Mouse (Mus musculus): ENCODE measurements around the gene Fads1.
"Not testable (repeated sequence)": the region's sequence is repeated elsewhere in the genome, so short reads cannot be mapped to it uniquely, and the experiment has no call there.

Fads1 gene

DNA sequence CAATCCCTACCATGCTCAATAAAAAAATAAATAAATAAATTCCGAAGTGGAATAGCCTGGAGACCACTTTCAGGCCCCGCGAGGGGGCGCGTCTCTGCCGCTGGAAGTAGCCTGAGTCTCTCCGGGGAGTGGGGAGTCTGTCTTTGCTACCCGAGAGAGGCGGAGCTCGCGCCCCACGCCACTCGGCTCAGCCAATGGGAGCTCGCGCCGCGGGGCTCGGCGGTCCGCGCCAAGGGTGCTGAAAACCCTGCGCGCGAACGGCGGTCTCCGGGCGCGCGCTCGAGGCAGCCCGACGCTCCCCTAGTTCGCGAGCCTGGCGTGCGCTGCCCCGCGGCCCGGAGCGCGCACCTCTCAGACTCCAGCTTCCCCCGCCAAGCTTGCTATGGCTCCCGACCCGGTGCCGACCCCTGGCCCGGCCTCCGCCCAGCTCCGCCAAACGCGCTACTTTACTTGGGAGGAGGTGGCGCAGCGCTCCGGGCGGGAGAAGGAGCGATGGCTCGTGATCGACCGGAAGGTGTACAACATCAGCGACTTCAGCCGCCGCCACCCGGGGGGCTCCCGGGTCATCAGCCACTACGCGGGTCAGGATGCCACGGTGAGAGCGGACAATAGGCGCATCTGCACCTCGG, at the start of gene Fads1:
Gene Fads1 (plus strand): TSS at position 219 of the 629 bp plus-strand sequence.
- peak; percentile 98 for DNase-seq

DNA sequence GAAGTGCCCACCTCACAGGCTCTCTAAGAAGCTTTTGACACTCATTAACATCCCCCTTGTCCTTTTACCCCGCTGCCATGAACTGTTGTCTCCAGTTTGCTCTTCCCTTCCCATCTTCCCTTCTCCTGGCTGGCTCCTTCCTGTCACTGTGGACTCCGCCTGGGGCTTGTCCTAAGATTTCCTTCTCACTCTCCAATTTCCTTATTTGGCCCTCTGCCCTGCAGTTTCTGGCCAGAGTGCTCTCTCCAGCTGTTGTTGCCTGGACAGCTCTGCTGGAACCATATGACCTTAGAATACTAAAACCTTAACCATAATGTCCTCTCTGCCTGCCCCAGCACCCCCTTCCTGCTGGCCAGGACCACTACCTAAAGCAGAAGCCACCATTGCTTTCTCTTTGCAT, 48.0 kb upstream of the Fads1 start:
- no peak for DNase-seq

DNA sequence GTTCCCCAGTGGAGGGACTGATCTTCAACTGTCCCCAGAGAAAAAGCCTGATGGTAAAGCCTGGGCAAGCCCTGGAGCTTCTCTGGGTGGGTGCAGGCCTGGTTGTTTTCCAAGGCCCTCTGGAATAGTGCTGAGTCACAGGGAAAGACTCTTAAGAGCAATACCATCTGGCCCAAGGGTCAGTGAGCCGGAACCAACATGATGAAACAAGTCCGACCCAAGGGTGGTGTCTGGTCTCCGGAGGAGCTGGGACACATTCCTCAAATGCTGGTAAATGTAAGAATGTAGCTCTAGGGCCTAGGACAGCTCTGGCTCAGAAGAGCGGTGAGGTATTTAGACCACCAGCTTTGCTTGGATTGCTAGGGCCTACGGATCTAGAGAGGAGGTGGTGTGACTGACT, 45.3 kb upstream of the Fads1 start:
- DNase-seq = no peak

DNA sequence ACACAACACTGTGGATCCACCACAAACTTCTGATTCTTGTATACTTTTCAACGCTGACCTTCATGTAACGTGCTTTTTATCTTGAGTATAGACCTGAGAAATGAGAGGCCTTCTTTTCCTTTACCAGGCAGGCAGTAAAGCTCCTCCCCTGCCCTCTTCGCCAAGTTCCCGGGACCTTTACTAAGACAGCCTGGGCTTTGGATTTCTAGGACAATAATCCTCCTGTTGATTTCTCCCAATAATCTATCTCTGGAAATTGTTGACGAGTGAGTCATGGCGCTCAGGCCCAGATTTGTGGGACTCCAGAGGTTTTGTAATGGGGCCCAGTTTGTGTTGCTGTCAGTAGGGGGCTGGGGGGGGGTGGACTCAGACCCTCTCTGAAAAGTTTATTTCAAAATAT, 43.0 kb upstream of the Fads1 start:
- no peak for DNase-seq

DNA sequence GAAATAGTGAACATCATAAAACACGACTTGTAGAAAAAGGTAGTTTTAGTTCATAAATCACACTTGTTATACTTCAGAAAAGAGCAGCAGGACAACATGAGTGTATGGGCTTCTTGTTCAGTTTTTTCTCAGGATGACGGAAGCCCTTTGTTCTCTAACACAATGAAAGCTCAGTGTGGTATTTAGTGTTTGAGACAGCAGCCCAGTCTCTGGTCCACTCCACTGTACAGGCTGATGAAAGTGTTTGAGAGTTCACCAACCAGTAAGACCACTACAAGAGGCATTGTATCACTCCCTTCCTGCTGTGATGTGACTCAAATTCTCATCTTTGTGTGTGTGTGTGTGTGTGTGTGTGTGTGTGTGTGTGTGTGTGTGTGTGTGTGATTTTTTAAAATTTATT, 39.0 kb upstream of the Fads1 start:
- DNase-seq = peak; percentile 37

DNA sequence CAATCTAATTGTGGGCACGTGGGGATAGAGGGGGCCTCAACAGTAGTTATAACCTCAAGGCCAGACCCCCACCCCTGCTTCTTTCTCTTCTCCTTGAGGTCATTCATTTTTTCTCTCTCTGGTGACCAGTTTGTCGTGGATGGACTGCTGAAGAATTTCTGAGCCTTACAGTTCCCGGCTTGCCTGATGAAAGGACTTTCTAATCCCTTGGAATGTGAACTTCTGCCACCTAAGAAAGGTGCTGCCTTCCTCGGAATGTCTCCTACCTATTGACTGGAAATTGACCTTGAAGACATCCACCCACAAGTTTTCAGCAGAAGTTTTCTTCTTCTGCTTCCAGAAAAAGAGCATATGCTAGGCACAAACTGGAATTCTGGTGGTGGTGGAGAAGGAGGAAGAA, 38.2 kb upstream of the Fads1 start:
- DNase-seq = no peak

DNA sequence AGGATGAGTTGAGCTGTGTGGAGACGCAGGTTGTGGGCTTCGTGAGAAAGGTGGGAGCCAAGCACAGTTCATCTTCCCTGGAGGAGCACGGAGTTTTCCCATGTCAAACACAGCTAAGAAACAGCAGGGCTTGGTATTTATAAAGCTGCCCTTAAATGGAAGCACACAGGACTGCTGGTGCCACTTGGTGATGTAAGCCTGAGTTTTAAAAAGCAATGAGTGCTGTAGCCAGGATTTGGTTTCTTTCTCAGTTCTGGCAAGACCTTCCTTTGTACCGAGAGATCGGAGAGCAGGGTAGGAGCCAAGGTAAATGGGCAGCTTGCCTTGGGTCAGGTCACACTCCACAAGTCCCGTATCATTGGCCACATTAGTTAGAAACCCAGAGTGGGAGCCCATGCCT, 34.1 kb upstream of the Fads1 start:
- DNase-seq = no peak

DNA sequence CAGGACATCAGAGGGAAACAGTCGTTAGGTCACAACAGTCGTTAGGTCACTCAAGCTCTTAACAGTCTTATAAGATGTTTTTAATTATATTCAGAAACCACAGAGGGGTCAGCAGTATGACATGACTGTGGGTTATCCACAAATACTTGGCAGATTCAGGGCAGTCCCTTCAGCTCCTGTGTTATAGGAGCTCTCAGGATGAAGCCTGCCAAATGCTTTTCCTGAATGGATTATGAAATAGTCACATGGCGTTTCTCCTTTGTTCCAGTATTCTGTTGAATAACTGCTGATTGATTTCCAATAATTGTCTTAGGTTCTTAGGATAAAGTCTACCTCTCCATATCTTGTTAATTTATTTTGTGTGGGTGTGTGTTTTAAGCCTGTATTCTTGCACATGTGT, 33.5 kb upstream of the Fads1 start:
- no peak for DNase-seq

DNA sequence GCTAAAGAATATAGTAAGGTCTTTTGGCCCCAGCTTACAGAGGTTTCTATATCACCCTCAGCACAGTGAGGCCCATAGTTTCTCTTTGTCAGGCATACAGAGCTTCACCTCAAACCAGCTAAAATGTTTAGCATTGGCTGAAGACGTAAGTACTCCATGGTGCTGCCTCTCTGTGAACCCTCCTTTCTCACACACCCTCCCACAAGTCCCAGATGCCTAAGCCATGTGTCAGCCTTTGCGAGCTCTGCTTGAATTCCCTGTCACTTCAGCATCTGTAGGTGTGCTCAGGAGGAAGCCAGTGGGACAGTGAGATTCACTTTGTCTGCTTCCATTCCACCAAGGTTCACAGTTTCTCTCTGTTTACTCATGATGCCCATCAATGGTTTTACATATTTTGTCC, 25.0 kb upstream of the Fads1 start:
- no peak for DNase-seq

DNA sequence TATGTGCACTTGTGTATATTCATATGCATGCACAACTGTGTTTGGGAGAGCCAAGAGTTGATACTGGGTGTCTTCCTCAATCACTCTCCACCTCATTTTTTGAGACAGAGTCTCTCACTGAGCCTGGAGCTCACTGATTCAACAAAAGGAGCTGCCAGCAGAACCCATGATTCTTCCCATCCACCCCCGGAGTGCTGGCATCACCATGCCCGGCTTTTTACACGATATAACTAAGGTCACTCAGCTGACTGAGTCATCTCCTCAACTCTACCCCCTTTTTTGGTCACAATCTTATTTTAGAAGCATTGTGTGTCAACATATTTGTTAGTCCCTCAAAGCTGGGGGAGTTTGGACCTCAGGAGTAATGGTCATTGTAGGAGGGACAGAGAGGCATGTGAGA, 18.8 kb upstream of the Fads1 start:
- no peak for DNase-seq

DNA sequence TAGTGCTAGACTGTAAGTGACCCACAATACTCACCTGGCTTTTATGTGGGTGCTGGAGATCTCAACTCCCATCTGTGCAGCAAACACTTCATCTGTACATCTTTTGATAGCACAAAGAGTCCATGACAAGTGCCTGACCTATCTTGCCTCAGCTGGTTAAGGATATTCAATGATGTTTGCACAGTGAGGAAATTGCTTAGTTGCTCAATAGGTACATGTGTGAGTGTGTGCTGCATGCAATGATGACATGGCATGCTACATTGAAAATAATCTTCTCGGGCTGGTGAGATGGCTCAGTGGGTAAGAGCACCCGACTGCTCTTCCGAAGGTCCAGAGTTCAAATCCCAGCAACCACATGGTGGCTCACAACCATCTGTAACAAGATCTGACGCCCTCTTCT, 16.8 kb upstream of the Fads1 start:
- DNase-seq = not testable (repeated sequence)

DNA sequence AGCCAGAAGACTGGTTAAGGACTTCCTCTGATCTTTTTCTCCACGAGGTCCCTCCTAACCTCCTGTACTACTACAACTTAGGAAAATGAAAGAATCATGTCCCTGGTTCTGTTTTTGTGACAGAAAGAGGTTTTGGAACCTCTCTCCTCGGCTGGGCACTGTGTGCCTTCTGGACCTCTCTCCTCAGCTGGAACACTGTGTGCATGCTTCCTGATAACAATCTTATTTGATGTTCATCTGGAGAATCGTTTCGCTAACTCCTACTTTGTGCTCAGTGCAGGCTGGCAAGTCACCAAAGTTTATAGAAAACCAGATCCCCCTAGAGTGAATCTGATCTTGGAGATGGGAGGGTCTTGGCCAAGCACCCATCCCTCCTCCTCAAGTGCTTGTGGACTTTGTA, 15.6 kb upstream of the Fads1 start:
- no peak for DNase-seq

DNA sequence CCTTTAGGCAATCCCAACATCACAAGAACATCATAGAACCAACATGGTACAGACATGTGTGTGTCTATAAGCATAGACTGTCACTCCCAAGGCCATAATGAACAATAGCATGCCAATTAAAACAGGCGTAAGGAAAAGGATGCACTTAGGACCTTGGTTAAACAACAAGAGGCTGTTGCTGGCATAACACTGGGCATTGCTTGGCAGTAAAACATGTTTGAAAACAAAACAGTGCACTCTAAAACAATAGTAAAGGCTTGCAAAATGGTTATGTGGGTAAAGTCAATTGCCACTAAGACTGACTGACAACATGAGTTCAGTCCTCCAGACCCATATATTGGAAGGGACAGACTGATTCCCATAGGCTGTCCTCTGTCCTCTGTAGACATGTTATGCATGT, 14.7 kb upstream of the Fads1 start:
- DNase-seq = no peak

DNA sequence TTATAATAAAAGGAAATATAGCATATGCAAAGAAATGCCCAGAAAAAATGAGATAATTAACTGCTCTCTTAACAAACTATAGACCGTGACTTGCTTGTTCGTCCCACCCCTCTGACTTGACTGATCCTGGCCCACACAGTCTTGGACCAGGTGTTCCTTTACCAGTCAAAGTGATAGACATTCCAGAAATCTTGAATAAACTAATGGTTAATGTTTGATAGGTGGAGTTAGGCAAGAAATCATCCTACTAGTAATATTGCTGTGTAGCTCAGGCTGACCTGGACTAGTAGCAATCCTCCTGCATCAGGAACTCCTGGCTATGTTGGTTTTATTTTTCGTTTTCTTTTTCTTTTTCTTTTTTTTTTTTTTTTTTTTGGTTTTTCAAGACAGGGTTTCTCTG, 14.2 kb upstream of the Fads1 start:
- no peak for DNase-seq

DNA sequence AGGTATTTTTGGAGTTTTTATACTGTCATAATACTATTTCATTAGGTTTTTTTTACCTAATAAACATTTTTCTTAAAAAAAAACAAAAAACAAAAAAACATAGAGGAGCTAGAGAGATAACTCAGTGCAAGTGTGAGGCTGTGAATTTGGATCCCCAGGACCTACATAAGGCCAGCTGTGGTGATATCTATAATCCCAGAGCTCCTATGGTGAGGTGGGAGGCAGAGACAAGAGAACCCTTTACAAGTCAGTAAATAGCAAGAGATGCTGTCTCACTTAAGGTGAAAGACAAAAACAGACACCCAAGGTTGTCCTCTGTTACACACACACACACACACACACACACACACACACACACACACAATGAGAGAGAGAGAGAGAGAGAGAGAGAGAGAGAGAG, 13.5 kb upstream of the Fads1 start:
- DNase-seq = no peak

DNA sequence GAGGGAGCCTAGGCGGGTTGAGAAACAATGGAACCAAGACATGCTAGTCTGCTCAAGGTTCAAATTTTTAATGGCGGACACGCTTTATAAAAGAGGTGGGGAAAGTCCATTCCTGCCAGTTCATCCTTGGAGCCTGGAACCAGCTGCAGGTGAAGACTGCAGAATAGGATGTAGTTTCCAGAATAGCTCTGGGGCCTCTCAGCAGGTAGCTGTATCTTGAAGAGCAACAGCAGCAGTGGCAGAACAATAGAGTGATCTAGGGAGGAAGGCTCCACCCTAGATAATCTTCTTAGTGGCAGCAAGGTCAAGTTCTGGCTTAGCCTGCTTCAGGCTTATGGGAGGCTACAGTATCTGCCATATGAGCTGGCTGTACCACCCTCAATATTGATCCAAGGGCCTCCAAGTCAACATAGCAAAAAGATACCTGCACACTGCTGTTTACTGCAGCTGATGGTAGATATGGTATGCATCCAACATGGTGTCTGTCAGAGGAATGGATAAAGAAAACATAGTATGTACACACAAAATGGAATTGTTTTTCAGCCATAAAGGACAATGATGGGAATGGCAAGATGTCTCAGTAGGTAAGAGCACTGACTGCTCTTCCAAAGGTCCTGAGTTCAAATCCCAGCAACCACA, 12.9 kb upstream of the Fads1 start:
- DNase-seq = not testable (repeated sequence)

DNA sequence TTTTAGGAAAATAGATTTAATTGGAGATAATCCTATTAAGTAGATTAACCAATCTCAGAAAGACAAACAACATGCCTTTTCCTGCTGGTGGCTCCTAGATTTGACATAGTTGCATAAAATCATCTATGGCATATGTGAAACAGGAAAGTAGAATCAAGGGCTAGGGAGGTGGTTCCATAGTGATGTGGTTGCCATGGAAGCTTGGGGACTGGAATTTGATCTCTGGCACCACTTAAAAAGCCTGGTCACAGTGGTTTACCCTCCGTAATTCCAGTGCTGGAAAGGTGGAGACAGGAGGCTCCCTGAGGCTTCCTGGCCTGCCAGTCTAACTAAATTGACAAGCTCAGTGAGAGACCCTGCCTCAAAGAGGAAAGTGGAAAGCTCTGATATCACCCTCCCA, 12.2 kb upstream of the Fads1 start:
- no peak for DNase-seq

DNA sequence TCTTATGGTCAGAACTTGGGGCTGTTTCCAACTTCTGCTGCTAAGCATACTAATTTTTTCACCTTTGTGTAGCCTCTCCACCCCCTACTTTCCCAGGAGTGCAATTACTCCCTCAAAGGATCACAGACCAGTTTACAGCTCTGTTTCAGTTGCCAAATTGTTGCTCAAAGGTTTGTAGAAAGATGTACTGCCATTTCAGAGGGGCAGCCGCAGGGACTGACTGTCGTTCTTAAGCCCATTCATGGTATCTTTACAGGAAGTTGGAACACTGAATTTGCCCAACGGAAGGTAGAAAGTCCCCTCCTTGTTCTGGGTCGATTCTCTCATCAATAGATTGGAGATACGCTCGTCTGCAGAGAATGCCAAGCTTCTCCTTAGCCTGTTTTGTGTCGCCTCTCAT, 11.3 kb upstream of the Fads1 start:
- DNase-seq = no peak

DNA sequence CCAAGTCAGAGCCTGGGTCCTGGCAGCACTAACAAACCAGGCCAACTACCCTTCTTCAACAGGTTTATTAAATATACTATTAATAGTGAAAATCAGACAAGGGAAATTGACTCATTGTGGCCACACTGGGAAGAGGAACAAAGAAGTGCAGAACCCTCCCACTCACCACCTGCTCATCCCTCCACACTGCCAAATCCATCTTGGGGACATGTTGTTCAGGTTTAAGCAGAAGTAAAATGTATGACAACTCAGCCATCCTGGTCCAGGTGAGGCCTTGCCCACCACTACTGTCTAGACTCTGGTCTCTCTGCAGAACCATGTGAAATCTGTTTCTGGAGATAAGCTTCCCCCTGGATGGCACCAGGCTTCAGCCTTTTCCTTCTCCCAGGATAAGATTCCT, 10.8 kb upstream of the Fads1 start:
- no peak for DNase-seq

DNA sequence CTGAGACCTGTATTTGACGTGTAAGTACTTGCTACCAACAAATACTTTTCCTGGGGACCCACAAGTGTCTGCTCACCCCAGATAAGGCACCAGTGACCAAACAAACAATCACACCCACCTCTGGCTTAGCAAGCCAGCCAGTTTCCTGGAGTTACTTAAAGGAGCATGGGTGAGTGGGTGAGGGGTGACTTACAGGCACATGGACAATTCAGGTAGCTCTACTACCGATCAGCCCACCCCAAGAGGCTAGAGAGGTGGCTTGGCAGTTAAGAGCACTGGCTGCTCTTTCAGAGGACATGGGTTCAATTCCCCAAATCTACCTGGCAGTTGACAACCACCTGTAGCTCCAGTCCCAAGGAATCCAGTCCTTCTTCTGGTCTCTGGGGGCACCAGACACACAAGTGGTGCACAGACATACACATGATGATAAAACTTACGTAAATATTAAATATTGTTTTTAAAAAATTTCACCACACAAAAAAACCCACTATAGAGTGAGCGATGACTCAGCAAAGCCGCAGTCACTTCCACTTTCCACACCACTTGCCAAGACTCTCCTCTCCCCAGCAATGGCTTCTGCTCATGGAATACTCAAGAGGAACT, 9.5 kb upstream of the Fads1 start:
- no peak for DNase-seq

DNA sequence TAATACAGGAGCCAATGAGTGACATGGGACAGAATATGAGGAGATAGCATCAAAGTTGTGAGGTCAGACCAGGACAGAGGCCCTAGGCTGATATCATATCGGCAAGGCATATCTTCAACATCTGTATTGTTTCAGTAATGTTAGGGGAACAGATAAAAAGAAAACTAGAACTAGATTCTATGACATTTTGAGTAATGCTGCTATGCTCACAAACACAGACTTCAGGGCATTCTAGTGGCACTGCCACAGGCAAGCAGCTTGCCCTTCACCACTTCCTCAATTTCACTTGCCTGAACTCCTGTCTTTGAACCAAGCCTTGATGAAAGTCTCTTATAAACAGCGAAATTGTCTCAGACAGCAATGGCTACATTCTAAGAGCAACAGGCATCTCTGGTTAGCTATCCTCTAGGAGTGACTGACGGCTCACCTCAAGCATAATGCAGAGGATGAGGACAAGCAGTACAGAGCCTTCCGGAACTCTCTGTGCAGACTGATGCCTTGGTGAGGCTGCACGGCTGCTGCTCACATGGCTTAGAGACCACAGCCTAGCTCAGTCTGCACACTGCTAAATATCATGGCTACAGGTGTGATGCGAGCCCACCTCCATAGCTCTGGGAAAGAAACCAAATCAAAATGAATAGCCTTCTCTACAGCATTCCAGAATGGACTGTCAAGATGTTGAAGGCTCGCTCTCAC, 8.7 kb upstream of the Fads1 start:
- no peak for DNase-seq

DNA sequence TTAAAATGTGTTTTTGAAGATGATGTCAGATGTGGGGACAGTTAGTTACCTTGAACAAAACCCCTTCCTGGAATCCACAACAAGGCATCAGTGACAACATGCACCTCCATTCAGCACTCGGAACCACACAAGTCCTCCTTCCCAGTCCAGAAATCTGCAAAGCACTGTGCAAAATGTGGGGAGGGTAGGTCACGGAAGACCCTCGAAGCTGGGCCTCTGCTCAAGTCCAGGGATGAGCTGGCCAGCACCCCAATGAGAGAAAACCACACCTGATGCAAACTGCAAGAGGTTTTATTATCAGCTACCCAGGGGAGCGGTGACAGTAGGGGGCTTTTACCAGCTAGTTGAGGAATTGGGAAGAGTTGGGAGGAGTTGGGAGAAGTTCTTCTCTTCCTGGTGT, 7.7 kb upstream of the Fads1 start:
- DNase-seq = no peak

DNA sequence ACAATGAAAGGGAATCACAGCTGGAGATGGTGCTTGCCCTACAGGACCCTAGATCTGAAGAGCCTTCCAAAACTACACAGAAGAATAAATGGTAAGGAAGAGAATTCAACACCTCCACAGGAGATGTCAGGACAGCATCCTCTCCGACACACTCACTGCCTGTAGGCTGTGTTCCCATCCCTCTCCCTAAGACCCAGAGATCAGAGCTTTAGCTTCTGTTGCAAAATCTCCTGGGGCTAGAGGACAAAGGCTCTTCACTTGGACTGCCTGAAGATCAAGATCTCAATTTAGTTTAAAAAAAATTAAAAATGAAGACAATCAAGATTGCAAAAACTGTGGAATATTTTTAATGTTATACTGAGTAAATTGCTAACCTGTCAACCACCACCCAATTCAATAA, 6.2 kb upstream of the Fads1 start:
- no peak for DNase-seq

DNA sequence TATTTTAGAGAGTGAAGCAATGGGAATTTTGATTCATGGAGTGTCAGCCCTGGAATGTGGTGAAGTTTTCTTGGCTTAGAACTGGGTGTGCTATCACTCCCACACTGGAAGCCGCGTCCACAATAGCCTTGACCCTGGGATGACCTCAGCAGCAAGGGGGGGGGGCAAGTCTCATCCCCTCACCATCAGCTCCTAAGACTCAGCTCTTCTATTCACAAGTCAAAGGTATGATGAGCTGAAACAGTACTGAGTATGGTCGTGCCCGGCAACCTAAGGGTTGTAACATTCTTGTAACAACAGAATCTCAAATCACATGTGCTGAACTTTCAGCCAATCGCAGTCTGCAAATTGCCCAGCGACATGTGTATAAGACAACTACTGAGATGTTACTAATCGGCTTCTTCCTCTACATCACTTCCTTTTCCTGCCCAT, 5.7 kb upstream of the Fads1 start:
- no peak for DNase-seq

All from embryo, embryonic 11 days (tissue).